Mouse (Mus musculus): ENCODE data around the gene Cog8. TPM values are rescaled to one million over a fixed set of nuclear protein-coding genes. Genes with fewer than 3 reads are reported as not detected.
A peak's percentile ranks its signal among the peaks of the same experiment; 100 is the strongest.
"Not testable (repeated sequence)": the region's sequence is repeated elsewhere in the genome, so short reads cannot be mapped to it uniquely, and the experiment has no call there.

Cog8 gene
- total RNA-seq, 2 experiments from 2014 or later, result 18.7 to 20.3 TPM

DNA sequence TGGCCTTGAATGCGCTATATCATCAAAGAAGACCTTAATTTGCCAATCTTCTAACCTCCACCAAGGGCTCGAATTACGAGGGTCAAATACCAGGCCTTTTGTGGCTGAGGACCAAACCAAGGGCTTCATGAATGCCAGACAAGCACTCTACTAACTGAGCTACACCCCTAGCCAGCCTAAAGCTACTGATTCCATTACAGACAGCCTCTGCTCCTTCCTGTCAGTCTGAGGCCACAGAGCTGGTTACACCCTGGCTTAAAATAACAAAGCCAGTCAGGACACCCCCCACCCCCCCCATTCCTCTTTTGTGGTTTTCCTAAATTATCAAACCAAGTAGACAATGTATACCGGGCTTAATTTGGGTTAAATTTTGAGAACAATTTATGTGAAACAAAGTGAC is 17.2 kb upstream of the Cog8 start:
- Histone ChIP-seq H3K27ac (no peak overlapping the region), H3K4me3 (no peak overlapping the region)
- TF ChIP-seq CTCF (IDR thresholded peaks at IDR 0.05), result no peak
- DNase-seq, result no peak
- intact Hi-C loops (cut with DNase I), result no loop called here

DNA sequence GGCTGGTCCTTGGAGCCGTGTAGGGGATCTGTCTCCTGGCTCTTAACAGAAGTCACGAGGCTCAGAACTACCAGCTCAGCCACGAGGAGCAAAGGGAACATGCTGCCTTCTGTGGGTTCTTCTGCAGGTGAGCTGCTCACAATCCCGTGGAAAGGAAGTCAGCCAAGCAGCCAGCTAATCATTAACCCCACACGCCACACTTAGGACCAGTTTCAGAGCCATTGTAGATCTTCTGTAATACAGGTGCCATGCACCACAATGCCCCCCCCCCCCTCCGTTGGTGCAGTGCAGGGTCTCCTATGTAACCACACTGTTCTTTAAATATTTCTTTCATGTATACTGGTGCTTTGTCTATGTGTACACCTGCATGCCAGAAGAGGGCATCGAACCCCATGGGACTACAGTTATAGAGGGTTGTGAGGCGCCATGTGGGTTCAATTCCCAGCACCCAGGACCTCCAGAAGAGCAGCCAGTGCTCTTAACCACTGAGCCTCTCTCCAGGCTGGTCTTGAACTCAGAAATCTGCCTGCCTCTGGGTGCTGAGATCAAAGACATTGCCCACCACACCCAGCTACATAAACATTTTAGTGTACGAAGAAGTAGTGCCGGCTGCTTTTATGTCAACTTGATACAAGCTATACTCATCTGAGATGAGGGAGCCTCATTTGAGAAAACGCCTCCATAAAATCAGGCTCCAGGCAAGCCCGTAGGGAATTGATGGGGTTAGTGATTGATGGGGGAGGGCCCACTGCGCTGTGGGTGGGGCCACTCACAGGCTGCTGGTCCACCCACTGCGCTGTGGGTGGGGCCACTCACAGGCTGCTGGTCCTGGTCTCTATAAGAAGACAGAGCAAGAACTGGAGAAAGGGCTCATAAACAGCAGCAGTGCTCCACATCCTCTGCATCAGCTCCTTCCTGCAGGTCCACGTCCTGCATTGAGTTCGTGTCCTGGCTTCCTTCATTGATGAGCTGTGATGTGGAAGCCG is 9.3 kb upstream of the Cog8 start, which contains the start of gene Tmed6:
TSS of gene Tmed6 (minus strand) at position 134 of the 986 bp plus-strand sequence.
- TF ChIP-seq CTCF (IDR thresholded peaks at IDR 0.05), result no peak
- peak; percentile 50 for DNase-seq
- no peak within 1 kb of the TSS for H3K4me3 ChIP-seq
- no peak within 1 kb of the TSS for H3K27ac ChIP-seq
- intact Hi-C loops (cut with DNase I), result no loop called here

GRCm38 (mm10) chr8:107062613-107063012 is 6.1 kb upstream of the Cog8 start:
- intact Hi-C loops (cut with DNase I), result no loop called here
- DNase-seq, result no peak
- no peak overlapping the region for H3K27ac ChIP-seq
- no peak for TF ChIP-seq CTCF (IDR thresholded peaks at IDR 0.05)
- H3K4me3 ChIP-seq, result no peak overlapping the region

GRCm38 (mm10) chr8:107056973-107057369 is 482 bp upstream of the Cog8 start:
- no peak for TF ChIP-seq CTCF (IDR thresholded peaks at IDR 0.05)
- DNase-seq, result no peak
- intact Hi-C loops (cut with DNase I), result loop anchor here (1.0 kb wide), 1 partner anchor 26 kb away; the partner anchor contains the start of gene Vps4a
- Histone ChIP-seq H3K27ac (peak overlapping the region; percentile 95), H3K4me3 (peak overlapping the region; percentile 99)

- TF ChIP-seq CTCF (IDR thresholded peaks at IDR 0.05), result no peak
Observed at GRCm38 (mm10) chr8:107052046-107052445, 4.4 kb downstream of the Cog8 start.

DNA sequence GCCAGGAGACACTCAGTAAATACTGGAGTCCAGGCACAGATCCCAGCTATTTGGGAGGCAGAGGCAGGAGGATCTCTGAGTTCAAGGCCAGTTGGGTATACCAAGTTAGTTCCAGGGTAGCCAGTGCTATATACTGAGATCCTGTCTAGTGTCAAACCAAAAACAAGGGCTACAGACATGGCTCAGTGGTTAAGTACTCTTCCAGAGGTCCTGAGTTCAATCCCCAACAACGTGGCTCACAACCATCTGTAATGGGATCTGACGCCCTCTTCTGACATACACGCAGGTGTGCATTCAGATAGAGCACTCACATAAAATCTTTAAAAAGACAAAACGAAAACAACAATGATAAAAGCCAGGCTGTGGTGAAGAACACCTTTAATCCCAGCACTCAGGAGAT is 7.0 kb downstream of the Cog8 start:
- peak overlapping the region; percentile 94; the same call in 1 of the 2 replicates for H3K27ac ChIP-seq

More at GRCm38 (mm10) chr8:107052046-107052445, 4.4 kb downstream of the Cog8 start:
- Histone ChIP-seq H3K27ac (no peak overlapping the region), H3K4me3 (no peak overlapping the region)
- no peak for DNase-seq
- intact Hi-C loops (cut with DNase I), result no loop called here

DNA sequence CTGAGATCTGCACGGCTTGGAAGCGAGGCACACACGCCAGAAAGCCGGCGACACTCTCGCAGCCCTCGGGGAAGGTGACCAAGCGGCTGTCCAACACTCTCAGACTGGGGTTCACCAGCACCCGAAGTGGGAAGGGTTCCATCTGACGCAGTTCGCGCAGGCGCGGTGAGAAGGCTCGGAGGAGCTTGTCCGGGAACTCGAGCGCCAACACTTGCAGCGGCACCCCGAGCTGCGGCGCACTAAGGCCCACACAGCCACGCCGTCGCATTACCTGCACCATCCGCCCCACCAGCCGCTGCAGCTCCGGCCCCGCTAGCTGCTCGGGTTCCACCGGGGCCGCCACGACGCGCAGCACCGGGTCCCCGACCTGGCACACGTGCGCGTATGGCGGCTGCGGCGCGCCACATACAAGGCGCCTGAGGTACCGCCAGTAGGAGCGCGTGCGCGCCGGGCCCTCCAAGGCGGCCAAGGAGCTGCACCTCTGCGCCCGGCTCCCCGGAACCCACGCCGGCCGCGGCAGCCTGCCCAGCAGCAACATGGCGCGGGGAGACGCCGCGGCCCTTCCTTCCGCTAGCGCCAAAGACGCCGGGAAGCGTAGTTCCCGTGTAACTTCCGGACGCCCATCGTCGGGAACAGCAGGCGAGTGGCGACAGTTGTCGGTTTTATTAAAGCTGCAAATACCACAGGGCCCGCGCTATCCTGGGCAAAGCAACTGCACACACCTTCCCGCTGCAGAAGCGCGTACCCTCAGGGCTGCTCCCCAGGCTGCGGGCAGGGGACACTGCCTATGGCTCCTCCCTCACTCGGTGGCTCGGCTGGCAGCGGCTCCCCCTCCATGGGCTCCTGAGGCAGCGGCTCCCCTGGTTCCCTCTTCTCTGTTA is 8.2 kb downstream of the Cog8 start, which contains the start of gene Pdf:
TSS of gene Pdf (minus strand) at position 554 of the 881 bp plus-strand sequence.
- intact Hi-C loops (cut with DNase I), result no loop called here
- no peak for TF ChIP-seq CTCF (IDR thresholded peaks at IDR 0.05)
- Histone ChIP-seq H3K27ac (peak within 1 kb of the TSS; percentile 94), H3K4me3 (peak within 1 kb of the TSS; percentile 93)
- DNase-seq, result peak; percentile 91

More for the DNA sequence above, 7.0 kb downstream of the Cog8 start:
- DNase-seq, result no peak
- H3K4me3 ChIP-seq, result peak overlapping the region; percentile 93
- intact Hi-C loops (cut with DNase I), result no loop called here
- TF ChIP-seq CTCF (IDR thresholded peaks at IDR 0.05), result no peak

DNA sequence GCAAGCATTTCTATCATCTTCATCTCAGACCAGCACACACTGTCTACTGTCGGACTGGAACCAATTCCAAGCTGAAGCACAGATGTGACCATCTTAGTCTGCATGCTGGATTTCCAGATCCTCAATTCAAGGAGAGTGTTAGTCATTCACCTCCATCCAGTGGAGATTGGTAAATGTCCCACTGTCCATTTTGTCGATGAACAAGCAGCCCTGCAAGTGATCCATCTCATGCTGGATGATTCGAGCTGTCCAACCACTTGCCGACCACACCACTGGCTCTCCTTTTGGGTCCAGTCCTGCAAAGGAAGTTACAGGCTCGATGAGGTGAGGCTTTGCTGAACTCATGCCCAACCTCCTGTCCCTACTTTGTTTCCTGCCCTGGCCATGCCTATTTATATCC is 9.5 kb downstream of the Cog8 start:
- TF ChIP-seq CTCF (IDR thresholded peaks at IDR 0.05), result no peak
- H3K27ac ChIP-seq, result peak overlapping the region; percentile 94
- intact Hi-C loops (cut with DNase I), result loop anchor here (1.0 kb wide), 1 partner anchor 16 kb away; the partner anchor contains the start of gene Vps4a
- peak; percentile 29 for DNase-seq
- H3K4me3 ChIP-seq, result peak overlapping the region; percentile 93

DNA sequence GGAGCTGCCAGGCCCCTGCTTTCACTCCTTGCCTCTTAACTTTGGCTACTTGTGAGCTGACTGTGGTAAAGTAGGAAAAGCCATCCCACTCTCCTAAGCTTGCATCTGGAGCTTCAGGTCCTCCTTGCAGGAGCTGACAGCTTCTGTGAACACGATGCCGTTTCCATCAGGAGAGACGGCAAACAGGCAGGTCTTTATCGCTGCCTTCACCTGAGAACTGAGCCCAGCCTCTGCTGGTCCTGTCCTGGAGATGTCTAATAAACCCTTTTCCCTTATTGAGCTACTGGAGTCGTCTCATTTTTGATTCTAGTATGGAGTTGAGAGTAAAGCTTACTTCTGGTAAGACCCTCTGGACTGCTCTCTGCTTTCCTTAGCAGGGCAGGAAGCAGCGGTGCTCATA is 11.0 kb downstream of the Cog8 start:
- intact Hi-C loops (cut with DNase I), result no loop called here
- no peak for TF ChIP-seq CTCF (IDR thresholded peaks at IDR 0.05)
- no peak for DNase-seq
- Histone ChIP-seq H3K4me3 (no peak overlapping the region), H3K27ac (no peak overlapping the region)

DNA sequence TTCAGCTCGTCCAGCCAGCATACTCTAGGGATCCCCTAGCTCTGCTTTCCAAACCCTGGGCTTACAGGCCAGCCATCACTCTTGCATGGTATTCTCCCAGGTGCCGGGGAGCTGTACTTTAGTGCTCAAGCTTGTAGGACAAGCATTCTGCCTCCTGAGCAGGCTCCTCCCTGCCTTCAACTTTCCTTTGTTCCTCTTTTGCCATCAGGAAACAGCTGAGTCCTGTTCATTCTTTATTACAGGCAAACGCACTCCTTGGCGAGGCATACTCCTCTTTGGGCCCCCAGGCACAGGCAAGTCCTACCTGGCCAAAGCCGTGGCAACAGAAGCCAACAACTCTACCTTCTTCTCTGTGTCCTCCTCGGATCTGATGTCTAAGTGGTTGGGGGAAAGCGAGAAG is 15.9 kb downstream of the Cog8 start:
- Histone ChIP-seq H3K4me3 (no peak overlapping the region), H3K27ac (no peak overlapping the region)
- TF ChIP-seq CTCF (IDR thresholded peaks at IDR 0.05), result no peak
- intact Hi-C loops (cut with DNase I), result no loop called here
- DNase-seq, result no peak

DNA sequence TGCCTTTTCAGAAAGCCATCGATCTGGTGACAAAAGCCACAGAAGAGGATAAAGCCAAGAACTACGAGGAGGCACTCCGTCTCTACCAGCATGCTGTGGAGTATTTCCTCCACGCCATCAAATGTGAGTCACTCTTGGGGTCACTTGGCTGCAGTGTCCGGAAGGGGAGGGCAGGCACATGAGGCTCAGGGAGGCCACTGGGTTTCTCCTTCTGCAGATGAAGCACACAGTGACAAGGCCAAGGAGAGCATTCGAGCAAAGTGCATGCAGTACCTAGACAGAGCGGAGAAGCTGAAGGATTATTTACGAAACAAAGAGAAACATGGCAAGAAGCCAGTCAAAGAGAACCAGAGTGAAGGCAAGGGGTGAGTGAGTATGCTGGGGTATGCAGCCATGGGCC is 19.9 kb downstream of the Cog8 start:
- no peak overlapping the region for H3K27ac ChIP-seq
- no peak overlapping the region for H3K4me3 ChIP-seq
- intact Hi-C loops (cut with DNase I), result no loop called here
- DNase-seq, result no peak
- no peak for TF ChIP-seq CTCF (IDR thresholded peaks at IDR 0.05)

DNA sequence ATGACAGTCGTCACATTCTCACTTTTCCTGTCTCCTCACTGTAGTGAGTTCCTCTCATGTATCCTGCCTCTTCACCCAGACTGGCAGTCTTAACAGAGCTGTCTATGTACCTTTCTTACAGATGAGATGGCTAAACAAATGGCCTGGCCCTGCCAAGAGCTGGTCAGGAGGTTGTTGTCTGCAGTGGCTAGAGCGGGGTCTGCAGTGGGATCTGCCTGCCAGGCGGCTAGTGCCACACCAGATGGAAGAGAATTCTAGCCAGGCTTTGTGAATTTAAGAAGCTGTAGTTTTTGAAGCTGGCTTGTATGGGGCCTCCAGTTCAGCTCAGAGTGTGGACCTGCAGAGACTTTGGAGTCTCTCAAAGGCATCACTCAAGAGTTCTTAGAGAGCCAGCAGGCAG is 20.8 kb downstream of the Cog8 start:
- intact Hi-C loops (cut with DNase I), result no loop called here
- no peak for DNase-seq
- Histone ChIP-seq H3K4me3 (no peak overlapping the region), H3K27ac (no peak overlapping the region)
- TF ChIP-seq CTCF (IDR thresholded peaks at IDR 0.05), result no peak

GRCm38 (mm10) chr8:107033609-107034008 is 22.9 kb downstream of the Cog8 start:
- H3K27ac ChIP-seq; intact Hi-C loops (cut with DNase I); DNase-seq; H3K4me3 ChIP-seq: not testable (repeated sequence)
